Mouse (Mus musculus) erythroblast, embryonic 14.5 days (primary cell): ENCODE measurements at regions not wholly inside any gene's neighbourhood (a gene's known extent, or its start where the extent isn't known, plus 50 kb on each side); places are given as distances from the start of the nearest gene placed in this dataset.

Source experiments
- GATA1 ChIP-seq: IDR thresholded peaks from 2 replicates; pipeline ENCODE4 v1.6.1; 2012; ENCODE audit warnings: low read length, inconsistent platforms, mixed read lengths
- TAL1 ChIP-seq: IDR thresholded peaks from 3 replicates; pipeline ENCODE4 v1.6.1; 2012; ENCODE audit warnings: low read length, inconsistent platforms, mixed read lengths

DNA sequence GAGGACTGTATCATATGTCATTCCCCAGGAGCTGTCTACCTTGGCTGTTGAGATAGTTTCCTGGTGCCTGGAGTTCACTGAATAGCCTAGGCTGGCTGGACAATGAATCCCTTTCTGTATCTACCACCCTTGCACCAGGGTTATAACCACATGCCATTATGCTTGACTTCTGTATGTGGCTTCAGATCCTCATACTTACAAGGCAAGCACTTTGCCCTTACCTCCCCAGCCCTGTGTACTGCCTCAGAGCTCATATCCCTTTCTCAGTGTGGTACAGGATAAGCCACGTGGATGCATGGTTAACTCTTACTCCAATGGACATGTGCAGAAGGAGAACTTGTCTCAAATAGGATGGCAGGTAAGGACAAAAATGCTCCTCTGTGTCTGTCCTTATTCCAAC lies 291.3 kb upstream of the Klf4 start:
- TF ChIP-seq GATA1 (no peak), TAL1 (no peak)
